Mouse (Mus musculus): ENCODE measurements at regions not wholly inside any gene's neighbourhood (a gene's known extent, or its start where the extent isn't known, plus 50 kb on each side); places are given as distances from the start of the nearest gene placed in this dataset.

GRCm38 (mm10) chr13:70283231-70283630, 354.2 kb downstream of the Ice1 start:
- Histone ChIP-seq H3K79me2 (replicated peaks; ENCODE audit: control insufficient read depth, extremely low read depth, insufficient read depth, poor library complexity, severe bottlenecking) (no peaks in the 10 kb centered on the region), H3K9me3 (replicated peaks; ENCODE audit: low read length) (peaks cover 63% of the 10 kb centered on the region), H3K4me2 (ENCODE audit: insufficient read depth, low read depth, poor library complexity, severe bottlenecking) (no peak overlapping the region), H3K27ac (ENCODE audit: insufficient read depth, low read depth) (no peak overlapping the region), H3K4me1 (ENCODE audit: control insufficient read depth in 1 of 2, insufficient read depth in 2 of 2) (no peaks in the 10 kb centered on the region), H3K36me3 (replicated peaks in 1 of 2; ENCODE audit: control insufficient read depth in 1 of 2, insufficient read depth in 1 of 2, low read length in 1 of 2) (no peaks in the 10 kb centered on the region), H3K4me3 (replicated peaks in 1 of 3; ENCODE audit: low read depth in 2 of 3, low read length in 2 of 3, poor library complexity in 1 of 3) (no peak overlapping the region), H3K9ac (ENCODE audit: insufficient read depth, low read depth) (no peak overlapping the region), H3K27me3 (replicated peaks) (no peaks in the 10 kb centered on the region)
- TF ChIP-seq MAX (IDR thresholded peaks at IDR 0.05; ENCODE audit: low read length) (no peak), KAT2A (IDR thresholded peaks at IDR 0.05; ENCODE audit: insufficient replicate concordance, low read length) (no peak), MXI1 (IDR thresholded peaks at IDR 0.05; ENCODE audit: low read depth, low read length) (no peak), ZNF384 (IDR thresholded peaks at IDR 0.05; ENCODE audit: low read depth, low read length) (no peak), ELF1 (IDR thresholded peaks at IDR 0.05; ENCODE audit: low read depth, low read length) (no peak), SIN3A (IDR thresholded peaks at IDR 0.05; ENCODE audit: low read length) (no peak), CTCF (conservative IDR thresholded peaks at IDR 0.05 in 1 of 2, IDR thresholded peaks at IDR 0.05 in 1 of 2; ENCODE audit: low read depth in 2 of 2, low read length in 2 of 2) (no peak), ZC3H11A (IDR thresholded peaks at IDR 0.05; ENCODE audit: low read depth, low read length) (no peak), TCF12 (IDR thresholded peaks at IDR 0.05; ENCODE audit: low read depth, low read length) (no peak), NRF1 (IDR thresholded peaks at IDR 0.05; ENCODE audit: low read depth, low read length) (no peak), NELFE (IDR thresholded peaks at IDR 0.05; ENCODE audit: low read depth, low read length) (no peak), MEF2A (IDR thresholded peaks at IDR 0.05; ENCODE audit: borderline replicate concordance, low read depth, low read length) (no peak), POLR2A (IDR thresholded peaks at IDR 0.05; ENCODE audit: low read depth, low read length) (no peak), MYC (IDR thresholded peaks at IDR 0.05; ENCODE audit: low read depth, low read length) (no peak), MAZ (IDR thresholded peaks at IDR 0.05; ENCODE audit: low read depth, low read length) (no peak), USF2 (conservative IDR thresholded peaks at IDR 0.05; ENCODE audit: low read depth, low read length) (no peak), JUN (IDR thresholded peaks at IDR 0.05; ENCODE audit: insufficient read depth, low read depth, low read length) (no peak)
- no peak for DNase-seq (ENCODE audit: extremely low read depth)
- in situ Hi-C loops (cut with MboI; ENCODE audit: low pct_ligation_motif_present, low pct_unique_long_range_greater_than_20kb, low sequenced_read_pairs) (no loop called here), dilution Hi-C loops (cut with MboI; ENCODE audit: extremely low pct_ligation_motif_present, extremely low pct_unique_long_range_greater_than_20kb, low sequenced_read_pairs) (no loop called here)

- no peaks in the 10 kb centered on the region for H3K27me3 ChIP-seq (replicated peaks)
- H3K9me3 ChIP-seq (replicated peaks; ENCODE audit: low read length) = peaks cover 53% of the 10 kb centered on the region
- no peak for TF ChIP-seq PAX5 (IDR thresholded peaks at IDR 0.05; ENCODE audit: low read length)
- TF ChIP-seq E2F4 (IDR thresholded peaks at IDR 0.05; ENCODE audit: insufficient replicate concordance, low read depth, low read length) = no peak
- TF ChIP-seq TCF12 (IDR thresholded peaks at IDR 0.05; ENCODE audit: low read depth, low read length) = no peak
- TF ChIP-seq RAD21 (IDR thresholded peaks at IDR 0.05; ENCODE audit: low read depth, low read length) = no peak
- no peak for TF ChIP-seq POLR2A (IDR thresholded peaks at IDR 0.05; ENCODE audit: low read depth, low read length)
- TF ChIP-seq UBTF (IDR thresholded peaks at IDR 0.05; ENCODE audit: low read depth, low read length) = no peak
- no peak for TF ChIP-seq USF1 (IDR thresholded peaks at IDR 0.05; ENCODE audit: low read depth, low read length)
- no peak for TF ChIP-seq ELF1 (IDR thresholded peaks at IDR 0.05; ENCODE audit: low read depth, low read length)
- TF ChIP-seq POLR2AphosphoS2 (IDR thresholded peaks at IDR 0.05; ENCODE audit: low read depth, low read length) = no peak
- TF ChIP-seq ETS1 (conservative IDR thresholded peaks at IDR 0.05; ENCODE audit: low read depth, low read length) = no peak
- no peak for TF ChIP-seq USF2 (conservative IDR thresholded peaks at IDR 0.05; ENCODE audit: low read depth, low read length)
- no peak for TF ChIP-seq MYC (IDR thresholded peaks at IDR 0.05; ENCODE audit: low read depth, low read length)
- DNase-seq (ENCODE audit: extremely low read depth) = no peak
- no peak overlapping the region for H3K4me3 ChIP-seq (replicated peaks in 1 of 3; ENCODE audit: low read depth in 2 of 3, low read length in 2 of 3, poor library complexity in 1 of 3)
- no peaks in the 10 kb centered on the region; the same call in 1 of the 2 replicates for H3K79me2 ChIP-seq (replicated peaks; ENCODE audit: control insufficient read depth, extremely low read depth, insufficient read depth, poor library complexity, severe bottlenecking)
- dilution Hi-C loops (cut with MboI; ENCODE audit: extremely low pct_ligation_motif_present, extremely low pct_unique_long_range_greater_than_20kb, low sequenced_read_pairs) (no loop called here), in situ Hi-C loops (cut with MboI; ENCODE audit: low pct_ligation_motif_present, low pct_unique_long_range_greater_than_20kb, low sequenced_read_pairs) (no loop called here)
- no peak overlapping the region for H3K4me2 ChIP-seq (ENCODE audit: insufficient read depth, low read depth, poor library complexity, severe bottlenecking)
- H3K9ac ChIP-seq (ENCODE audit: insufficient read depth, low read depth) = no peak overlapping the region
- H3K27ac ChIP-seq (ENCODE audit: insufficient read depth, low read depth) = no peak overlapping the region
- H3K36me3 ChIP-seq (replicated peaks in 1 of 2; ENCODE audit: control insufficient read depth in 1 of 2, insufficient read depth in 1 of 2, low read length in 1 of 2) = no peaks in the 10 kb centered on the region
- H3K4me1 ChIP-seq (ENCODE audit: control insufficient read depth in 1 of 2, insufficient read depth in 2 of 2) = no peaks in the 10 kb centered on the region
Observed at GRCm38 (mm10) chr13:70292713-70293112, 344.7 kb downstream of the Ice1 start.
